Mouse (Mus musculus) frontal cortex, adult 2 months (tissue): Measurements from ENCODE around the gene Nkx1-2. TPM values are rescaled to one million over a fixed set of nuclear protein-coding genes. Genes with fewer than 3 reads are reported as not detected.

ENCODE experiments used
- DNase-seq, 2 experiments: peaks; one replicate each; pipeline ENCODE4 v3.0.0; 2022; ENCODE audit warnings: low spot score in 1 of 2; ENCODE audit errors: extremely low spot score in 1 of 2
- polyA plus RNA-seq: library from polyadenylated mRNA; depleted of rRNA; stranded (reverse); fragments of >200 nt; gene quantifications from 2 replicates; pipeline ENCODE4 v1.2.3, GENCODE M21; 2012

The Nkx1-2 gene
- polyA plus RNA-seq, 1 experiment, result 0.10 TPM

- no peak for DNase-seq
These were observed 9.0 kb upstream of the Nkx1-2 start for GRCm38 (mm10) chr7:132608316-132609020.

- DNase-seq, result no peak
These were observed 6.3 kb upstream of the Nkx1-2 start for GRCm38 (mm10) chr7:132605689-132606088.

- no peak for DNase-seq
These were observed 5.3 kb upstream of the Nkx1-2 start for GRCm38 (mm10) chr7:132604720-132605119.

DNA sequence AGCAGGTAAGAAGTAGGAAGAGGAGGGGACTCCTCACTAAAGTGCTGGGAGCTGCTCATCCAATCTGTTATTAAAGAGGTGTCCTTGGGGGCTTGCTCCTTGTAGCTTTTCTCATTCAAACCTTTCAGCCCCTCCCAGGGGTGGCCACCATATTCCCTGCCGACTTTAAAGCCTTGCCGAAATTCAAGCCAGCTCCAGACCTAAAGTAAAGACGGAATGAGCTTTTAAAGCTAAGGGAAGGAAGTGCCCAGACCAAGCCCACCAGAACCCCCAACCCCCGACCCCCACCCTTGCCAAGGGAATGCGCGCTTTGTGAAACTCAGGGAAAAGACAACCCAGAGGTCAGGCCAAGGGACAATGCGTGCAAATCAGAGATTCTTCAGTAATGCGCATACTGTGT lies 1.5 kb upstream of the Nkx1-2 start:
- no peak for DNase-seq

GRCm38 (mm10) chr7:132600026-132600425 lies 589 bp upstream of the Nkx1-2 start:
- no peak for DNase-seq

- no peak for DNase-seq
These were observed 2.0 kb downstream of the Nkx1-2 start for GRCm38 (mm10) chr7:132597251-132598041.

DNA sequence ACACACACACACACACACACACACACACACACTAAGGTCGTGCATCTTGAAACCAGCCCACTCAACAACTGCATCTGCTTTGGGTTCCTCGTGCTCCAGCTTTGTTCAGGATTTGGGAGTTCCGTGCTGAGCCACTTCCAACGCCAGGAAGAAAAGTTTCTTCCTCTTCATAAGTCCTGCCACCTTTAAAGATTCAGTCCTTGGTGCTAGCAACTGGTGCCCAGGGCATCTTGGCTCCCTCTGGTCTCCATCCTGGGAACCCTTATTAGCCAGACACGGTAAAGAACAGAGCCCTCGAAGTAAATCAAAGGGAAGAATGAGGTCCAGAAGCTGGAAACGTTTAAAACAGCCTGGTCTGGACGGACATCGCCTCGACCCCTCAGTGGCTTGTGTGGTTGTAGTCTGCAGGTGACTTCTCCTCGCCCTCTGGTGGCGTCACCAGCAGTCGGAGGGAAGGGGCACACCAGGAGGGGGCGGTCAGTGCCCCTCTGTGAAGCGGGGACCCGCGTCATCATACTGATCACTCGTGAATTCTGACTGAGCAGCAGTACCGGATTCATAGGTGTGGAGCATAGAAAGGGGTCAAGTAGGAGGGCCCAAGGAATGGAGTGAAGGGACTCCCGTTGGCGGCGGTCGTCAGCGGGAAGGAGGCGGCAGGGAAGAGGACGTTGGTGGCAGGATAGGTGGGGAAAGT lies 2.7 kb downstream of the Nkx1-2 start:
- no peak for DNase-seq

GRCm38 (mm10) chr7:132595787-132596186 lies 3.6 kb downstream of the Nkx1-2 start:
- no peak for DNase-seq

DNA sequence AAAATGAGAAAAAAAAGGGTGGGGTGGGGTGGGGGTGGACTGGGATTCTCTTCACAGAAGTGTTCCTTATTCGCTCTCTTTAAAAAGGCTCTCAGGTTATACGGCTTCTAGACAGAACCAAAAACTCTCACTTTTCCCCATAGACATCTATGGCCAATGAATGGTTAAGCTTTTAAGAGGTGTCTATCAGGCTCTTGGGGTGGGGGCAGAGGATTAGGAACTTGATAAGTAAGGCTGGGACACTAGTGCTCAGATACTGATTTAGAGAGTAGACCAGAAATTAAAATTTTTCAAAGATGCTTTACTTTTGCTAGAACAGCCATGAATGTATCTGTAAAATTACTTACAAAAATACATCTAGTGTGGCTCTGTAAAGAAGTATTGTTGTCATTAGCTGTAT lies 5.1 kb downstream of the Nkx1-2 start:
- no peak for DNase-seq

- DNase-seq, result peak in 1 of 2 experiments; percentile 41
These were observed 5.7 kb downstream of the Nkx1-2 start for GRCm38 (mm10) chr7:132593762-132594161.

DNA sequence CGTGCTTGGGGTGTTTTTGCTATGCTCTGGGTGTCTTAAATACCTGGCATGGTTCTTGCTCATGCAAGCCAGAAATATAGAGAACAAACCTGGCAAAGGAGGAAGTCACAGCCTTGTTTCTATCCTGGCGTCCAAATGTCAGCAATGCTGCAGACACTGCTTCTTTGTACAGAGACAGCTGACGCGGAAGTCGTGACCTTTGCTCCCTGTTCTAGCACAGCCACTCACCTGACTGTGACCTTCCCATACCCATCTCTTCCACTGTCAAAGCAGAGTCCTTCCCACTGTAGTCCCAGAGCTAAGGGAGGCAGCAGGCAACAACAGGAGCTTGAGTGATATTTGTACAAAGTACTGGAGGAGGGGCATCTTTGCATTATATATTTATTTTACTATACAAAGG lies 9.8 kb downstream of the Nkx1-2 start:
- no peak for DNase-seq

GRCm38 (mm10) chr7:132587167-132587566 lies 12.3 kb downstream of the Nkx1-2 start:
- DNase-seq, result peak in 1 of 2 experiments; percentile 31

GRCm38 (mm10) chr7:132585695-132586491 lies 13.5 kb downstream of the Nkx1-2 start:
- no peak for DNase-seq

DNA sequence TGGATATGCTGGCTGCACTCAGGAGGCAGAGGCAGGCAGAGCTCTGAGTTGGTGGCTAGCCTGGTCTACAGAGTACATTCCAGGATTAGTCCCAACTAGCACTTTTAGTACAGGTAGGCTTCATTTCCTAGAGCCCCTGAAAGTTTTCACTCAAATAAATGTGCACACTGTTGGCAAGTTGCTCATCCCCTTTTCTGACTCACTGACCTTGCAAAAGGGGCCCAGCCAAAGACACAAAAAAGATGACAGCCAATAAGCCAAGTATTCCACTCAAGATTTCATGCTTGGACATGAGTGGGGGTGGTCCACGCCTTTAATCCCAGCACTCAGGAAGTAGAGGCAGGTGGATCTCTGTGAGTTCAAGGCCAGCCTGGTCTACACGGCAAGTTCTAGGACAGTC lies 18.0 kb downstream of the Nkx1-2 start:
- DNase-seq, result no peak

DNA sequence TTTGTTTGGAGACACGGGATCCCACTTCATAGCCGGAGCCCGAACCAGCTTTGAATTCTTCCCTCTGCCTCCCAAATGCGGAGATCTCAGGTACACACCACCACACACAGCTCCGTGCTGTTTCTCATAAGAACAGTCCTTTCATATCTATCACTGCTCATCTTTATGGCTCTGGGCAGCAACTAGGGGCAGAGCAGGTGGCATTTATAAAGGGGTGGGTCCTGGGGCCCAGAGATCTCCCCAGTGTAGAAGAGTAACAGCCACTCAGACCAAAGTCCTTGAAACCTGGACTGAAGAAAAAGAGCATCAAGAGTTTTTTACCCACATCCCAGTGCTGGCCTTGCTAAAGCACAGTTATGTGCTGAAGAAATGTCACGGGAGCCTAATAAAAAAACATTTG lies 18.9 kb downstream of the Nkx1-2 start:
- no peak for DNase-seq

DNA sequence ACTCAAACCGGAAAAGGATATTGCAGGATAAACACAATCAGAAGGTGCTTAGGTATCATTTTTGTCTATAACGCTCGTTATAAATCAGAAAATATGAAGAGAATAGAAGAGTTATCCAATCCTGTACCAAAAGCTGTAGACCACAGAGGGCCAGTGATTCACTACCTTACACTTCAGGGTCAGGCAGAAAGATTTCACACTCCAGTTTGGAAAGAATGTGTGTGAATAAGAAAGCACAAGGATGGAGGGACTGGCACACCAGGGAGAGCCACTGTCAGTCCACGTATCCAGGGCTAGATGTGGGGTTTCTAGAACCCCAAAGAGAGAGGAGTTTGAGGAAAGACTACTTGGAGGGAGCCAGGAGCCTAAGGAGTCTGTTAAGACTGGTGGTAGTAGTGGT lies 22.5 kb downstream of the Nkx1-2 start:
- DNase-seq, result no peak

- DNase-seq, result peak; percentile 91 to 95
These were observed 23.3 kb downstream of the Nkx1-2 start, which contains the start of gene Oat for GRCm38 (mm10) chr7:132576116-132576650. Gene Oat (minus strand): TSS chr7:132576398.

- DNase-seq, result peak; percentile 82 to 88
These were observed 23.8 kb downstream of the Nkx1-2 start for GRCm38 (mm10) chr7:132575623-132576022.

DNA sequence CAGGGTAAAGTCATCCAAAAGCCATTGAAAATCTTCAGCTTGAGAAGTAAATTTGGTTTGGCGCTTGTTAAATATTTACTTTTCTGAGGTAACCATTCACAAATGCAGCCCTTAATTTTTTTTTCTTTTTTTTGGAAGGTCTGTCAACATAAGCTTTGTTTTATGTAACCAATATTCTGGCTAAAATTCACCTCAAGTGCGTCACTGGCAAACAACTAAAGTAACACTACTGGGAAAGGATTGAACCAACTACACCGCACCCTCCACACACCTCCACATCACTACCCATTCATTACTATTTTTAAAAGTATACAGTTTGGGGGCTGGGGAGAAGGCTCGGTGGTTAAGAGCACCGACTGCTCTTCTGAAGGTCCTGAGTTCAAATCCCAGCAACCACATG lies 24.8 kb downstream of the Nkx1-2 start:
- no peak for DNase-seq

DNA sequence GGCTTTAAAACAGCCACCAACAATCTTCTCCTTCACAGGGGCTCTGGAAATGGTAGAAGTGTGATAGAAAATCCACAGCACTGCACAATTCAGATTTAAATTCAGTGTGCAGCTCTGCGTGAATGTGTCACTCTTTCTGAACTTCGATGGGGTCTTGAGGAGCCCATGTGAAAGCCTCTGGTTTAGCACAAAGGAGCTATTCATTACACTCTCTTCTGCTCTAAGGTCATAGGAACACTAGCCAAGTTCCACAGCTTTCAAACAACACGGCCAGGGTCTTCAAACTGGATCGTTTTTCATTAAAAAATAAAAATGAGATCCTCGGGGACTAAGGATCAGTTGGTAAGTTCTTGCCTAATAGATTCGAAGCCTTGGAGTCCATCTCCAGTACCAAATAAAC lies 26.2 kb downstream of the Nkx1-2 start:
- no peak for DNase-seq
